Mouse (Mus musculus): ENCODE results near the gene Thtpa. TPM values are rescaled to one million over a fixed set of nuclear protein-coding genes. Genes with fewer than 3 reads are reported as not detected.

Thtpa gene
- polyA plus RNA-seq, 1 experiment from 2014 or later: 44.4 TPM

- DNase-seq (ENCODE audit: low spot score) (no peak), ATAC-seq (0 out of 2 replicates have a peak, but pooled peaks have one; percentile 8)
- peak overlapping the region; percentile 23; the same call in 1 of the 2 replicates for H3K4me2 ChIP-seq (ENCODE audit: low read length)
- H3K36me3 ChIP-seq (ENCODE audit: control insufficient read depth, insufficient read depth, low read length): no peaks in the 10 kb centered on the region
- H3K4me1 ChIP-seq (ENCODE audit: control insufficient read depth, insufficient read depth, low read length): peaks cover 10% of the 10 kb centered on the region; the same call in 1 of the 2 replicates
- 17% methylated on average over 8 of the region's 8 CpGs for WGBS
- peak overlapping the region; percentile 49; the same call in 1 of the 2 replicates for H3K27ac ChIP-seq (ENCODE audit: low read depth, low read length)
- no peaks in the 10 kb centered on the region for H3K27me3 ChIP-seq (replicated peaks; ENCODE audit: control insufficient read depth, insufficient read depth, low read length)
- H3K4me3 ChIP-seq (ENCODE audit: low read depth, low read length): no peak overlapping the region
- no peaks in the 10 kb centered on the region for H3K9me3 ChIP-seq (replicated peaks; ENCODE audit: control insufficient read depth, low read length)
- peak overlapping the region; percentile 40; the same call in 1 of the 2 replicates for H3K9ac ChIP-seq (ENCODE audit: low read length)
Observed at GRCm38 (mm10) chr14:55122359-55122758, 27.8 kb downstream of the Thtpa start.

GRCm38 (mm10) chr14:55125711-55126110 is 31.1 kb downstream of the Thtpa start:
- WGBS: 84% methylated on average over 5 of the region's 5 CpGs
- Histone ChIP-seq H3K9me3 (replicated peaks; ENCODE audit: control insufficient read depth, low read length) (no peaks in the 10 kb centered on the region), H3K9ac (ENCODE audit: low read length) (no peak overlapping the region), H3K36me3 (ENCODE audit: control insufficient read depth, insufficient read depth, low read length) (no peaks in the 10 kb centered on the region), H3K4me1 (ENCODE audit: control insufficient read depth, insufficient read depth, low read length) (peaks cover 9% of the 10 kb centered on the region; the same call in 1 of the 2 replicates), H3K4me2 (ENCODE audit: low read length) (no peak overlapping the region), H3K27me3 (replicated peaks; ENCODE audit: control insufficient read depth, insufficient read depth, low read length) (no peaks in the 10 kb centered on the region), H3K27ac (ENCODE audit: low read depth, low read length) (no peak overlapping the region), H3K4me3 (ENCODE audit: low read depth, low read length) (no peak overlapping the region)
- DNase-seq (ENCODE audit: low spot score) (no peak), ATAC-seq (no peak)

- ATAC-seq (no peak), DNase-seq (ENCODE audit: low spot score) (no peak)
Observed at GRCm38 (mm10) chr14:55126521-55126920, 31.9 kb downstream of the Thtpa start.

GRCm38 (mm10) chr14:55135676-55136075 is 41.1 kb downstream of the Thtpa start:
- no peak overlapping the region for H3K9ac ChIP-seq (ENCODE audit: low read length)

More at GRCm38 (mm10) chr14:55126521-55126920, 31.9 kb downstream of the Thtpa start:
- WGBS: 71% methylated on average over 7 of the region's 7 CpGs
- Histone ChIP-seq H3K36me3 (ENCODE audit: control insufficient read depth, insufficient read depth, low read length) (no peaks in the 10 kb centered on the region), H3K4me3 (ENCODE audit: low read depth, low read length) (no peak overlapping the region), H3K27me3 (replicated peaks; ENCODE audit: control insufficient read depth, insufficient read depth, low read length) (no peaks in the 10 kb centered on the region), H3K9ac (ENCODE audit: low read length) (no peak overlapping the region), H3K27ac (ENCODE audit: low read depth, low read length) (no peak overlapping the region), H3K4me2 (ENCODE audit: low read length) (no peak overlapping the region), H3K4me1 (ENCODE audit: control insufficient read depth, insufficient read depth, low read length) (peaks cover 9% of the 10 kb centered on the region; the same call in 1 of the 2 replicates), H3K9me3 (replicated peaks; ENCODE audit: control insufficient read depth, low read length) (no peaks in the 10 kb centered on the region)

GRCm38 (mm10) chr14:55139313-55139712 is 44.7 kb downstream of the Thtpa start:
- DNase-seq (ENCODE audit: low spot score): no peak
- H3K27me3 ChIP-seq (replicated peaks; ENCODE audit: control insufficient read depth, insufficient read depth, low read length): no peaks in the 10 kb centered on the region
- no peak overlapping the region for H3K9ac ChIP-seq (ENCODE audit: low read length)
- no peak for ATAC-seq
- WGBS: 22% methylated on average over 7 of the region's 7 CpGs
- no peak overlapping the region for H3K4me2 ChIP-seq (ENCODE audit: low read length)
- H3K9me3 ChIP-seq (replicated peaks; ENCODE audit: control insufficient read depth, low read length): no peaks in the 10 kb centered on the region
- H3K36me3 ChIP-seq (ENCODE audit: control insufficient read depth, insufficient read depth, low read length): no peaks in the 10 kb centered on the region
- no peaks in the 10 kb centered on the region for H3K4me1 ChIP-seq (ENCODE audit: control insufficient read depth, insufficient read depth, low read length)
- H3K27ac ChIP-seq (ENCODE audit: low read depth, low read length): no peak overlapping the region
- no peak overlapping the region for H3K4me3 ChIP-seq (ENCODE audit: low read depth, low read length)

More at GRCm38 (mm10) chr14:55135676-55136075, 41.1 kb downstream of the Thtpa start:
- no peaks in the 10 kb centered on the region for H3K27me3 ChIP-seq (replicated peaks; ENCODE audit: control insufficient read depth, insufficient read depth, low read length)
- ATAC-seq (no peak), DNase-seq (ENCODE audit: low spot score) (no peak)
- H3K4me1 ChIP-seq (ENCODE audit: control insufficient read depth, insufficient read depth, low read length): no peaks in the 10 kb centered on the region
- no peak overlapping the region for H3K27ac ChIP-seq (ENCODE audit: low read depth, low read length)
- no peaks in the 10 kb centered on the region for H3K9me3 ChIP-seq (replicated peaks; ENCODE audit: control insufficient read depth, low read length)
- H3K4me3 ChIP-seq (ENCODE audit: low read depth, low read length): no peak overlapping the region
- no peak overlapping the region for H3K4me2 ChIP-seq (ENCODE audit: low read length)
- no peaks in the 10 kb centered on the region for H3K36me3 ChIP-seq (ENCODE audit: control insufficient read depth, insufficient read depth, low read length)
- 57% methylated on average over 8 of the region's 8 CpGs for WGBS

- WGBS: 94% methylated on average over 1 of the region's 1 CpGs
- no peak for DNase-seq (ENCODE audit: low spot score)
- H3K9ac ChIP-seq (ENCODE audit: low read length): no peak overlapping the region
- ATAC-seq: no peak
- H3K36me3 ChIP-seq (ENCODE audit: control insufficient read depth, insufficient read depth, low read length): no peaks in the 10 kb centered on the region
- no peaks in the 10 kb centered on the region for H3K9me3 ChIP-seq (replicated peaks; ENCODE audit: control insufficient read depth, low read length)
- no peak overlapping the region for H3K4me2 ChIP-seq (ENCODE audit: low read length)
- no peak overlapping the region for H3K27ac ChIP-seq (ENCODE audit: low read depth, low read length)
- no peaks in the 10 kb centered on the region for H3K4me1 ChIP-seq (ENCODE audit: control insufficient read depth, insufficient read depth, low read length)
- H3K27me3 ChIP-seq (replicated peaks; ENCODE audit: control insufficient read depth, insufficient read depth, low read length): no peaks in the 10 kb centered on the region
- H3K4me3 ChIP-seq (ENCODE audit: low read depth, low read length): no peak overlapping the region
Observed at GRCm38 (mm10) chr14:55146324-55146723, 51.7 kb downstream of the Thtpa start.

- DNase-seq (ENCODE audit: low spot score): no peak
- Histone ChIP-seq H3K27ac (ENCODE audit: low read depth, low read length) (no peak overlapping the region), H3K27me3 (replicated peaks; ENCODE audit: control insufficient read depth, insufficient read depth, low read length) (no peaks in the 10 kb centered on the region), H3K4me3 (ENCODE audit: low read depth, low read length) (no peak overlapping the region), H3K4me2 (ENCODE audit: low read length) (no peak overlapping the region), H3K9ac (ENCODE audit: low read length) (no peak overlapping the region), H3K9me3 (replicated peaks; ENCODE audit: control insufficient read depth, low read length) (no peaks in the 10 kb centered on the region), H3K36me3 (ENCODE audit: control insufficient read depth, insufficient read depth, low read length) (no peaks in the 10 kb centered on the region), H3K4me1 (ENCODE audit: control insufficient read depth, insufficient read depth, low read length) (no peaks in the 10 kb centered on the region)
- no peak for ATAC-seq
- WGBS: 88% methylated on average over 12 of the region's 12 CpGs
Observed at GRCm38 (mm10) chr14:55146829-55147401, 52.3 kb downstream of the Thtpa start.

- Histone ChIP-seq H3K9ac (ENCODE audit: low read length) (no peak overlapping the region), H3K27ac (ENCODE audit: low read depth, low read length) (no peak overlapping the region)
- 29% methylated on average over 5 of the region's 5 CpGs for WGBS
Observed at GRCm38 (mm10) chr14:55148363-55148915, 53.9 kb downstream of the Thtpa start.

More at GRCm38 (mm10) chr14:55148363-55148915, 53.9 kb downstream of the Thtpa start:
- H3K4me2 ChIP-seq (ENCODE audit: low read length): no peak overlapping the region
- H3K4me3 ChIP-seq (ENCODE audit: low read depth, low read length): no peak overlapping the region
- H3K27me3 ChIP-seq (replicated peaks; ENCODE audit: control insufficient read depth, insufficient read depth, low read length): no peaks in the 10 kb centered on the region
- ATAC-seq: peak; percentile 79
- no peaks in the 10 kb centered on the region for H3K9me3 ChIP-seq (replicated peaks; ENCODE audit: control insufficient read depth, low read length)
- H3K4me1 ChIP-seq (ENCODE audit: control insufficient read depth, insufficient read depth, low read length): no peaks in the 10 kb centered on the region
- no peaks in the 10 kb centered on the region for H3K36me3 ChIP-seq (ENCODE audit: control insufficient read depth, insufficient read depth, low read length)
- peak; percentile 86 for DNase-seq (ENCODE audit: low spot score)
